Mouse (Mus musculus) erythroblast, adult 5-6 weeks (primary cell): Measurements from ENCODE around the gene Olfr1. TPM values are rescaled to one million over a fixed set of nuclear protein-coding genes. Genes with fewer than 3 reads are reported as not detected.

ENCODE experiments used
- ATAC-seq: replicated peaks from 2 replicates; pipeline ENCODE4 v1.8.0; 2016; ENCODE audit warnings: moderate number of reproducible peaks, mild to moderate bottlenecking, moderate TSS enrichment, inconsistent platforms; ENCODE audit not compliant: poor library complexity, low FRiP score, severe bottlenecking
- total RNA-seq, 2 experiments: library from RNA; stranded (forward) in 1 of 2; stranded (reverse) in 1 of 2; fragments of 150-400 nt in 1 of 2; fragments of 200-764, 138-1000 nt in 1 of 2; gene quantifications; 2 replicates each; pipeline versions ENCODE4 v1.2.3 to v1.2.4; 2015 to 2017; ENCODE audit warnings: low replicate concordance in 2 of 2

The Olfr1 gene
- total RNA-seq (2015; ENCODE audit: low replicate concordance) (not detected in 2 replicates), total RNA-seq (2017; ENCODE audit: low replicate concordance) (not detected in 2 replicates)

- no peak for ATAC-seq
These were observed at the start of gene Olfr1 for GRCm38 (mm10) chr11:73399514-73399913. Gene Olfr1, minus strand, starts transcription at chr11:73399614.

DNA sequence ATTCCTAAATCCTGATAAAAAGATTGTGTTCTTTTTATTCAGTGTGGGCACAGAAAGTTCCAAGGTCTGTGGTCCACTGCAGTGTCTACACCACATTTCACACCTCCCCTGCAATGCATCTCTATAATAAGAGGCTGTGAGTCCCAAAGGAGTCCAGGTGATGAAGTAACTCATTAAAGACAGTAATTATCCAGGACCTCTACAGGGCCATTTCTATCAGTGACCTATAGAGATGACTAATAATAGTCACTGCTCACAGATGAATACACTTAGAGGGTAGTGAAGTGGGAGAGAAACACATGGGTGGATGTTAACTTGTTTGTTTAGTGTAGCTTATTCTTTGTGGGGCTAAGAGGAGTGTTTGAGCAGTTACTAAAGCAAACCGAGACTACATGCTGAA, 29.0 kb upstream of the Olfr1 start, which contains the start of gene Olfr378:
Gene Olfr378 (minus strand): TSS at position 101 of the 400 bp plus-strand sequence.
- no peak for ATAC-seq

GRCm38 (mm10) chr11:73395374-73395773, 4.0 kb downstream of the Olfr1 start:
- no peak for ATAC-seq

GRCm38 (mm10) chr11:73370946-73371345, 28.5 kb downstream of the Olfr1 start, which contains the start of gene Olfr376:
Gene Olfr376, plus strand, starts transcription at chr11:73371246.
- no peak for ATAC-seq

DNA sequence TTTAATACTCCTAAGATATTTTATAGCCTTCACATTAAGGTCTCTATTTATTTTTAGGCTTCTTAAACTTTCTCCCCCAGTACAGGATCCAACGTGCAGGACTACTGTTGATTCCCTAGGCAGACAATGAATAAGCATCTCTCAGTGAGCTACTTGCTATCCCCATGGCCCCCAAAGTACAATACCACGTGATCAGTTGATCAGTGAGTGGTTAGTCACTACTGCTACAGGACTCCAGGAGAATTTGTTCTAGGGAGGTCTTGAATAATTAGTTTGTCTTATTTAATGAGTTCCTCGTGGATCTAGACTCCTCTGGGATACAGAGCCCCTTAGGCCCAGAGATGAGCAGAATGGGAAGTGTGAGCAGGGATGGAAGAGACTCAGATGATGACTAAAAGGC, 48.9 kb downstream of the Olfr1 start, which contains the start of gene Olfr20:
Gene Olfr20 (plus strand): TSS at position 301 of the 400 bp plus-strand sequence.
- ATAC-seq, result no peak

Other genes with a start within 250 kb of the Olfr1 start
- gene P2rx5, start 239.2 kb downstream of the Olfr1 start, total RNA-seq (2015; ENCODE audit: low replicate concordance), result not detected in 2 replicates
- gene P2rx5, start 239.2 kb downstream of the Olfr1 start, total RNA-seq (2017; ENCODE audit: low replicate concordance), result not detected in 2 replicates
- gene Emc6, start 222.6 kb downstream of the Olfr1 start, total RNA-seq (2015; ENCODE audit: low replicate concordance), result 12.5 and 25.2 TPM in 2 replicates
- 3.3 and 6.0 TPM in 2 replicates for gene Emc6, start 222.6 kb downstream of the Olfr1 start, total RNA-seq (2017; ENCODE audit: low replicate concordance)
- 3.1 and 4.4 TPM in 2 replicates for gene Tax1bp3, start 222.5 kb downstream of the Olfr1 start, total RNA-seq (2015; ENCODE audit: low replicate concordance)
- 2.5 and 4.0 TPM in 2 replicates for gene Tax1bp3, start 222.5 kb downstream of the Olfr1 start, total RNA-seq (2017; ENCODE audit: low replicate concordance)
- 2.3 and 6.0 TPM in 2 replicates for gene Ctns, start 200.6 kb downstream of the Olfr1 start, total RNA-seq (2015; ENCODE audit: low replicate concordance)
- 3.5 and 6.0 TPM in 2 replicates for gene Ctns, start 200.6 kb downstream of the Olfr1 start, total RNA-seq (2017; ENCODE audit: low replicate concordance)
- gene Shpk, start 200.2 kb downstream of the Olfr1 start, total RNA-seq (2015; ENCODE audit: low replicate concordance), result 2.1 TPM in 1 of 2 replicates, not detected in the other
- 1.5 and 2.4 TPM in 2 replicates for gene Shpk, start 200.2 kb downstream of the Olfr1 start, total RNA-seq (2017; ENCODE audit: low replicate concordance)
- gene Trpv1, start 165.3 kb downstream of the Olfr1 start, total RNA-seq (2015; ENCODE audit: low replicate concordance), result not detected in 2 replicates
- not detected in 2 replicates for gene Trpv1, start 165.3 kb downstream of the Olfr1 start, total RNA-seq (2017; ENCODE audit: low replicate concordance)
- gene Trpv3, start 132.2 kb downstream of the Olfr1 start, total RNA-seq (2015; ENCODE audit: low replicate concordance), result not detected in 2 replicates
- gene Trpv3, start 132.2 kb downstream of the Olfr1 start, total RNA-seq (2017; ENCODE audit: low replicate concordance), result not detected in 2 replicates
- gene Aspa, start 70.0 kb downstream of the Olfr1 start, total RNA-seq (2015; ENCODE audit: low replicate concordance), result 1.3 TPM in 1 of 2 replicates, not detected in the other
- not detected in 2 replicates for gene Aspa, start 70.0 kb downstream of the Olfr1 start, total RNA-seq (2017; ENCODE audit: low replicate concordance)
- not detected in 2 replicates for gene Gm49340, start 69.9 kb downstream of the Olfr1 start, total RNA-seq (2015; ENCODE audit: low replicate concordance)
- not detected in 2 replicates for gene Gm49340, start 69.9 kb downstream of the Olfr1 start, total RNA-seq (2017; ENCODE audit: low replicate concordance)
- gene Spata22, start 69.9 kb downstream of the Olfr1 start, total RNA-seq (2015; ENCODE audit: low replicate concordance), result not detected in 2 replicates
- gene Spata22, start 69.9 kb downstream of the Olfr1 start, total RNA-seq (2017; ENCODE audit: low replicate concordance), result not detected in 2 replicates
- not detected in 2 replicates for gene Olfr20, start 48.8 kb downstream of the Olfr1 start, total RNA-seq (2015; ENCODE audit: low replicate concordance)
- gene Olfr20, start 48.8 kb downstream of the Olfr1 start, total RNA-seq (2017; ENCODE audit: low replicate concordance), result not detected in 2 replicates
- gene Olfr376, start 28.4 kb downstream of the Olfr1 start, total RNA-seq (2015; ENCODE audit: low replicate concordance), result not detected in 2 replicates
- gene Olfr376, start 28.4 kb downstream of the Olfr1 start, total RNA-seq (2017; ENCODE audit: low replicate concordance), result not detected in 2 replicates
- not detected in 2 replicates for gene Olfr378, start 28.9 kb upstream of the Olfr1 start, total RNA-seq (2015; ENCODE audit: low replicate concordance)
- gene Olfr378, start 28.9 kb upstream of the Olfr1 start, total RNA-seq (2017; ENCODE audit: low replicate concordance), result not detected in 2 replicates
- gene Olfr380, start 57.9 kb upstream of the Olfr1 start, total RNA-seq (2015; ENCODE audit: low replicate concordance), result not detected in 2 replicates
- not detected in 2 replicates for gene Olfr380, start 57.9 kb upstream of the Olfr1 start, total RNA-seq (2017; ENCODE audit: low replicate concordance)
- not detected in 2 replicates for gene Olfr381, start 92.0 kb upstream of the Olfr1 start, total RNA-seq (2015; ENCODE audit: low replicate concordance)
- gene Olfr381, start 92.0 kb upstream of the Olfr1 start, total RNA-seq (2017; ENCODE audit: low replicate concordance), result not detected in 2 replicates
- gene Olfr382, start 117.6 kb upstream of the Olfr1 start, total RNA-seq (2015; ENCODE audit: low replicate concordance), result not detected in 2 replicates
- gene Olfr382, start 117.6 kb upstream of the Olfr1 start, total RNA-seq (2017; ENCODE audit: low replicate concordance), result not detected in 2 replicates
- not detected in 2 replicates for gene Olfr385, start 193.4 kb upstream of the Olfr1 start, total RNA-seq (2015; ENCODE audit: low replicate concordance)
- gene Olfr385, start 193.4 kb upstream of the Olfr1 start, total RNA-seq (2017; ENCODE audit: low replicate concordance), result not detected in 2 replicates
- not detected in 2 replicates for gene Olfr384, start 199.0 kb upstream of the Olfr1 start, total RNA-seq (2015; ENCODE audit: low replicate concordance)
- gene Olfr384, start 199.0 kb upstream of the Olfr1 start, total RNA-seq (2017; ENCODE audit: low replicate concordance), result not detected in 2 replicates